Mouse (Mus musculus): ENCODE measurements around the gene Cntnap5a. TPM values are rescaled to one million over a fixed set of nuclear protein-coding genes. Genes with fewer than 3 reads are reported as not detected.

Gene Cntnap5a
- 0.13 and 0.16 TPM in 2 replicates for polyA plus RNA-seq (2012; ENCODE audit: insufficient read depth, insufficient read length, missing spikeins)

DNA sequence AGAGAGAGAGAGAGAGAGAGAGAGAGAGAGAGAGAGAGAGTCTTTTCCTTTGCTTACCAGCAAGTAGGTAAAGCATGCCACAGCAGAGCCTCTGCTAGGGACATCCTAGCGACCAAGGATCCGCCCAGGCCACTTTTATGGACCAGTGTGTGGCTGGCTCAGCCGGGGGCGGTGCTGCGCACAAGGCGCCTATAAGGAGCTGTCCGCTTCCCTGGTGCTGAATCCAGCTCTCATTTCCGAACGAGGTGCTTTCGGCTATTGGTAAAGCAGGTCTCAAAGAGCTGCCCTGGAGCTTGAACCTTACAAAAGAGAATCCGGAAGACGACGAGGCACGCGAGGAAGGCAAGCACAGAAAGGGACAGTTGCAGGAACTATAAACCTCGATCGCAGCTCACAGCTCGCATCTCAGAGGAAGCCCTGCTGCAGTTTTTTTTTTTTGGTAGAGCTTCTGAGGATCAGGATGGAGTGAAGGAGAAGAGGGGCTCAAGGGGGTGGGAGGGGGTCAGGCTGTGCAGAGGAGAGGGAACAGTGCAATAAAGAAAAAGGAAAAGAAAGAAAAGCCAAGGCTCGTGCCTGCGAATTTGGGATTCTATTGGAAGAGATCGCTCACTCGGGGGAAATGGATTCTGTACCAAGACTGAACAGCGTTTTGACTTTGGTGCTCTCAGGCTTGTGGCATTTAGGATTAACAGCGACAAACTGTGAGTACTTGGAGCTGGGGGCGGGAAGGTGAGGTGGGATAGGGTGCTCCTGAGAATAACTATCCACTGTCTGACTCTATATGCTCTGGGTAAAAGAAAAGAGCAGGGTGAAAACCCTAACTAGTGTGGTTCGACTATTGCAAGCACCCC, at the start of gene Cntnap5a:
Gene Cntnap5a, plus strand, starts transcription at position 239 of the 851 bp plus-strand sequence.
- Histone ChIP-seq H3K27ac (replicated peaks; ENCODE audit: low read depth, low read length) (no peak within 1 kb of the TSS), H3K4me1 (ENCODE audit: control insufficient read depth, insufficient read depth, insufficient read length, low read length) (no peaks in the 10 kb centered on the region), H3K4me3 (ENCODE audit: insufficient read depth, low read depth, low read length) (no peak within 1 kb of the TSS)

DNA sequence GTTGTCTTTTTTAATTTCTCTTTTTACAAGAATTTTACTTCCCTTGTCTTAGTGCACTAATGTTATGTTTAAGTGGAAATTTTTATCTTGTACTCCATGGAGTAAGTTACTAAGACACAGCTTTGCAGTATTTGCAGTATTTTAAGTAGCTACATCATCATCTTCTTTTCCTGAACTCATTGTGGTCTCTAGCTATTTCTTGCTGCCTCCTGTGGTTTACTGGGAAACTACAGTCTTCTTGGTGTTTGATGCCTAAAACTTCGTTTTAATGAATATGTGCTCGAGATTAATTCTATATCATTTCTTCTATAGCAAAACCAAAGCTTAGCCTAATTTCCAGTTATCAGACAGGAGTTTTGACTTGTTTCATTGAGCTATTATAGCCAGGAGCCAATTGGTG, 37.6 kb upstream of the Cntnap5a start:
- no peaks in the 10 kb centered on the region for H3K4me1 ChIP-seq (ENCODE audit: control insufficient read depth, insufficient read depth, insufficient read length, low read length)
- no peak overlapping the region for H3K4me3 ChIP-seq (ENCODE audit: insufficient read depth, low read depth, low read length)
- H3K27ac ChIP-seq (replicated peaks; ENCODE audit: low read depth, low read length): no peak overlapping the region

DNA sequence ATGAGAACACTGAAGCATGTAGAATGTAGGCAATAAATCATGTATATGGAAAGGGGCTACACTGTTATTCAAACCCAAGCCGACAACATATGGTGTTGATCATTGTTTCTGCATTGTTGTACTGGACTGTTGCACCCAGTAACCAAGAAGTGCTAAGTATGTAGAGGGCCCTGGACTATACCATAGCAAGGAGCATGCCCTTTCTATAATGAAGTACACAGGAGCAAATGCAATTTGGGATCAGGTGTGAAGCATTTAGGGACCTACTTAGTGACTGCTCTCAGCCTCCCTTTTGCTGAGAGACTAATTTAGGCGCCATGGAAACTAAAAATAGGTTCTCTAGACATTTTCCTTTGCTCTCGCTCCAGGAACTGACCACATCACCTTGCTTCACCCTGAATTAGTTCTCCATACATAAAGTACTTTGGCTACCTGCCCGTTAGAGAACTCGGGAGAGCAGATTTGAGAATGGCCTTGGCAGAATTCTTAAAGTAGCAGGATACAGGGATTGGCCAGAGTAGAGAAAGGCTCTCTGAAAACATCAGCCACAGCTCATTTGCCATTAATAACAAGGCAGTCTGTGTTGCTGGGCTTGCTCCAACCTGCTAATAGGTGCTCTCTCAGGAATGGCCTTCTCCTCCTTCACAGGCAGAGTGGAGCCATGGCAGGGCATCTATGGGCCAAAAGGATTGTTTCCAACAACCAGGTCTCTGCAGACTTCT, 26.1 kb upstream of the Cntnap5a start:
- H3K4me1 ChIP-seq (ENCODE audit: control insufficient read depth, insufficient read depth, insufficient read length, low read length): no peaks in the 10 kb centered on the region

DNA sequence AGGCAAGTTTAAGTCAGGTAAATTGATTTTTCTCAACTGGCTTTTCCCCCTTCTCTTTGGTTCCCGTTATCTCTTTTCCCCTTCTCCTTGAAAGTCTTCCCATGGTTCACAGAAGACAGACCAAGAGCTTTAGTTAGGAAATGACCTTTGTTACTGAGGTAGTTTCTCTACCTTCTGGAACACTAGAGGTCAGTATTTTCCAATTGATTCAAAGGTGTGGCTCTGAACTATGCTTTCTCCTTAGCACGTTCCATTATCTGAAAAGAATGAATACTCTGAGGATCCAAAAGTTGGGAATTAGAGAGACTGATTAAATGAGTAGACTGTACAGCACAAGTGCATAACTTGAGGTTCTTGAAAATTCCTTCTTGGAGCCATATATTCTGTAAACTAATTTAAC, 1.9 kb downstream of the Cntnap5a start:
- Histone ChIP-seq H3K27ac (replicated peaks; ENCODE audit: low read depth, low read length) (no peak overlapping the region), H3K4me1 (ENCODE audit: control insufficient read depth, insufficient read depth, insufficient read length, low read length) (no peaks in the 10 kb centered on the region), H3K4me3 (ENCODE audit: insufficient read depth, low read depth, low read length) (no peak overlapping the region)

More for the DNA sequence above, 26.1 kb upstream of the Cntnap5a start:
- Histone ChIP-seq H3K4me3 (ENCODE audit: insufficient read depth, low read depth, low read length) (no peak overlapping the region), H3K27ac (replicated peaks; ENCODE audit: low read depth, low read length) (no peak overlapping the region)

DNA sequence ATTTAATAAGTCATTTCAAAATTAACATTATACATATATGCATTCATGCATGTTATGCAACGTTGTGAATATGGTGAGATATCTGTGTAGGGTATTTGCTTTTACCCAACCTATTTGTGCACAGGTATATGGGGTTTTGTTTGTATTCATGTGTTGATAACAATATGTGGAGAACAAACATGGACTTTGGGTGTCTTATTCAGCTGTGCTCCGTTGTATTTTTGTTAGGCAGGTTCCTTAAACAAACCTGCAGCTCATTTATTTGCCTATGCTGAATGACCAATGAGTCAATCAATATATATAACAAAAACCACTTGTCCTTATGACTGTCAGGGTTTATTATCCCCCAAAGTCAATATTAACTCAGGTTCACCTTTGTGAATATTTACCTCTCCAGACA, 15.2 kb downstream of the Cntnap5a start:
- Histone ChIP-seq H3K4me3 (ENCODE audit: insufficient read depth, low read depth, low read length) (no peak overlapping the region), H3K27ac (replicated peaks; ENCODE audit: low read depth, low read length) (no peak overlapping the region), H3K4me1 (ENCODE audit: control insufficient read depth, insufficient read depth, insufficient read length, low read length) (no peaks in the 10 kb centered on the region)

DNA sequence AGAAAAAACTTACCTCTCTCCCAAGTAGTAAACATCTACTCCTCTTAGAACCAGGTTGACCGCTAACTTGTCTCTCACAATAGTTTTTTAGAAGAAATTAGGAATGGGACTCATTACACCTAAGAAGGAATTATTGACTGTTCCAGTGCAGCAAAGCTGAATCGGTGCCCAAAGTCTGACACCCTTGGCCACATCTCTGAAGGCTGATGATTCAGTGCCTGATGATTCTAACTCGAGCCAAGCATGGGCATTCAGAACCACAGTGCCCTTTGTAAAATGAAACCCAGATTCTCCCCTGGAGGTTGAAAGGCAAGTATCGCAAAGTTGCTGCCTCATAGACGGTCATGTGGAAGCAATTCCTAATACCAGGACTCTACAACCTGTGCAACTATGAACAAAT, 58.0 kb downstream of the Cntnap5a start:
- H3K4me1 ChIP-seq (ENCODE audit: control insufficient read depth, insufficient read depth, insufficient read length, low read length): no peaks in the 10 kb centered on the region
- H3K27ac ChIP-seq (replicated peaks; ENCODE audit: low read depth, low read length): no peak overlapping the region
- no peak overlapping the region for H3K4me3 ChIP-seq (ENCODE audit: insufficient read depth, low read depth, low read length)

DNA sequence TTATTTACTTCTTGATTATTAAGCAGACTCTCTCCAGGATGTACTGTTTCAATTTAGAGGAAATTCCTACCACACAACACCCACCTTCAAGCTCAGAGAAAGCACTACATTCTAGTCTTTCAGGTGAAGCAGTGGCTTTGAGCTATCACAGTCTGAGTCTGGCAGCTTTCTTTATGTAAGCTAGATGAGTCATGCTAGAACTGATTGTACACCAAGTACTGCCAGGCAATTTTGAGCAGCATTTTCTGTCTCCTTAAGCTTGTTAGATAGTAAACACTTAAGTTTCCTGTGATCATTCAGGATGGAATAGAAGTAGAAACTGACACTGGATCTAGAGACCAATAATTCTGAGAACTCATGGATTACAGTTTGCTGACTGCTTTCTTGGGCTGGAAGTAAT, 61.0 kb downstream of the Cntnap5a start:
- Histone ChIP-seq H3K27ac (replicated peaks; ENCODE audit: low read depth, low read length) (no peak overlapping the region), H3K4me3 (ENCODE audit: insufficient read depth, low read depth, low read length) (no peak overlapping the region), H3K4me1 (ENCODE audit: control insufficient read depth, insufficient read depth, insufficient read length, low read length) (no peaks in the 10 kb centered on the region)

DNA sequence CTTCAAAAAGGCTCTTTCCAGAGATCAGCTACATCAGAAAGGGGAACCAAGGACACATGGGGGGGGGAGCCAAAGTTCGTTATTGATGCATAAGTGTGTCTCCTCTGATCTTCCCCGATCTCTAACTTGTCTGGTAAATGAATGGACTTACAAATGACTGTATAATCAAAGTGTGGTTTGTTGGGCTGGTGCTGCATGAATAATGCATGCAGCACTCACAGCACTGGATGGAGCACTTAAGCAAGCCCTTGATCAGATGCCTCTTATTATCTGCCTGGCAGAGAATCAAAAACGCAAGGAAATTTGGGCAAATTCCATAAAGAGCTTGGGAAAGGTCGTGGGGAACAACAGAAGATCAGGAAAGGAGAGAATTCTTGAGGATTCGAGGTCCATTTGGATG, 100.2 kb downstream of the Cntnap5a start:
- Histone ChIP-seq H3K27ac (replicated peaks; ENCODE audit: low read depth, low read length) (no peak overlapping the region), H3K4me1 (ENCODE audit: control insufficient read depth, insufficient read depth, insufficient read length, low read length) (no peaks in the 10 kb centered on the region), H3K4me3 (ENCODE audit: insufficient read depth, low read depth, low read length) (no peak overlapping the region)

DNA sequence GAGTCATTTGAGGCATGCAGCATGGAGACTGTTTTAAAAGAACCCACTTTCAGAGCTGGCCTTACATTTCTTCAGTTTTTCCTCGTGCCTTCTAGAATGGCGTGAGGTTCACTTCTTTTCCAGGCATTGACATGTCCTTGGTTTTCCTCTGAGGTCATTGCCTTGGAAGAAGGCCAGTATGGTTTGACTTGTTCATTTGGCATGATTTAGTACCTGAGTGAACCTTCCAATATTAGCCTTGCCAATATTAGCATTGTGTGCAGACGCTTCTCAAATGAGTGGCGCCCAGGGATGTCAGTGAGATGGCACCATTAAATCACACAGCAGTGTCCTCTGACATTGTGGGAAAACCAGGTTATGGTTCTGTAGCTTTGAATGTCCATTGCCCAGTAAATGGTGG, 158.0 kb downstream of the Cntnap5a start:
- no peaks in the 10 kb centered on the region for H3K4me1 ChIP-seq (ENCODE audit: control insufficient read depth, insufficient read depth, insufficient read length, low read length)
- H3K4me3 ChIP-seq (ENCODE audit: insufficient read depth, low read depth, low read length): no peak overlapping the region
- H3K27ac ChIP-seq (replicated peaks; ENCODE audit: low read depth, low read length): no peak overlapping the region

DNA sequence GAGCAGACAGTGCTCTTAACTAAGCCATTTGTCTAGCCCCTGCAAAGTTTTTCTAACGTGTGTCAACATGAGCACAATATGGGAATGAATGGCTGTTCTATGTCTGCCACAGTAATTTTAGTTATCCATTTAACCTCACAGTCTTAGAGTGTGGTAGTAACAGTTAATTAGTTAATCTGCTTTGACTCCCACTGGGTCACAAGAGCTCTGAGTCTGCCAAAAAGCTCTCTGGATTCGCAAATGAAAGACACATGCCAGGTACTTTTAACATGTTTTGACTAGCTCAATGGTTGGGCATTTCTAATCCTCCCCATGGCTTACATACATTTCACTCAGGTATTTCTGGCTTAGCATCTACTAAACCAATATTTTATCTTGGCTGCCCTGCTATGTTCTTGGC, 163.0 kb downstream of the Cntnap5a start:
- H3K27ac ChIP-seq (replicated peaks; ENCODE audit: low read depth, low read length): no peak overlapping the region
- no peak overlapping the region for H3K4me3 ChIP-seq (ENCODE audit: insufficient read depth, low read depth, low read length)
- no peaks in the 10 kb centered on the region for H3K4me1 ChIP-seq (ENCODE audit: control insufficient read depth, insufficient read depth, insufficient read length, low read length)

DNA sequence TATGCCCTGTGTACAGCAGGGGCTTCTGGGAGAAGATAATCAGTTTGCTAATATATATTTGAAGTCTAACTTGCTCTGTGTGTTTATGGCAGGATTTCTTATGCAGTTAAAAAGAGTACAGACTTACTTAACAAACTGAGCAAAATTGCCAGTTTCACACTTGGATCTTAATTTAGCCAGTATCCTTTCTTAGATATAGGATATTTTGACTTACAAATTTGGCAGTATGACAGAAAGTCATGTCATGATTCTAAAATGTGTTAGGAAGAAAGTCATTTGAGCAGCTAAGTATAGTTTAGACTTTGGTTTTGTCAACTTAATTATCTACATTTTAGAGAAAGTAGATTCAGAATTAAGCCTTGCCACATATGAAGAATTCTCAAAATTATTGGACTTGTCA, 167.7 kb downstream of the Cntnap5a start:
- Histone ChIP-seq H3K4me3 (ENCODE audit: insufficient read depth, low read depth, low read length) (no peak overlapping the region), H3K4me1 (ENCODE audit: control insufficient read depth, insufficient read depth, insufficient read length, low read length) (no peaks in the 10 kb centered on the region), H3K27ac (replicated peaks; ENCODE audit: low read depth, low read length) (no peak overlapping the region)

DNA sequence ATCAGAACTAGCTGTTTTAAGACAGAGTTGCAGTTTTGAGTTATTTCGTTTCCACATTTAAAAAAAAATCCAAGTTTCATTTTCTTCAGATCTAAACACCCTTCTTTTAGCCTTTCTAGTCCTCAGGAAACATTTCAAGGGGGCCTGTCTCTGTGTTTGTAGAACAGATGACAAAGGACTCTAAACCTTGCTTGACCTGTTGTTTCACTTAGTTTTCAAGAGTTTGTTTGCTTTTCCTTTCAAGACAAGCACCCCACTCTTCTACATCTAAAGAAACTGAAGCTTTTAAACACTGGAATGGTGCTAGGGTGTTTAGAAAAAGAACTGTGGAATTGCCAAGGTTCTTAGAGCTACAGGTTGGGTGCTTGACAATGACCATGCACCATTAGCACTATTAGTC, 233.8 kb downstream of the Cntnap5a start:
- Histone ChIP-seq H3K27ac (replicated peaks; ENCODE audit: low read depth, low read length) (no peak overlapping the region), H3K4me1 (ENCODE audit: control insufficient read depth, insufficient read depth, insufficient read length, low read length) (no peaks in the 10 kb centered on the region), H3K4me3 (ENCODE audit: insufficient read depth, low read depth, low read length) (no peak overlapping the region)

DNA sequence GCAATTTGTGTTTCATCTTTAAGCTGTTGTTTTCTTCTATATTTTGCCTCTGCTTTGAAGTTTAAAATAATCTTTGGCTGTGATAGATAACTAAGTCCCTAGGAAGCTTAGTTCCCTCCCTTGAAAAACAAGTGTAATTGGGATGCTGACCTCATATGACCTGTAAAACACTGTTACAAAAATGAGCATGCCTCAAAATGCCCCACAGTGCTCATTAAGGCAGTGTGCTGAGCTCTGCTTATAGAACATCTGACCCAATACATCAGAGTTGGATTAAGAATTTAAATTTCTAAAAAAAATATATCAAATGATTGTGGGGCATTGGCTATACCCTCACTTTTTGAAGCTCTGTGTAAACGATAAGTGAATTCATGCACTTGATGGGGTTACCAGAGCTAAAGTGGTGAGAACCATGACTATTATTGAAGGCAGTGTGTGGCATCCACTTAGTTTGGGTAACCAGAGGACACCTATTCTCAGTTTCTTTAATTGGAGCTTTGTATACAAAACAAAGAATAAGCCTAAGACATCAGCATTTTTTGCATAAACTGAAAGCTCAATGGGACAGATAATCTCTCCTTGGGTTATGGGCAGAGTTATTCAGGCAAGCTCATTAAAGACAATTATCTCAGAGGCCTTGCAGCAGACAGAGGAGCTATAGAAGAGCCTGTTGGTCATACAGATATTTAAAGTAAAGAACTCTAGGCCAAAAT, 241.6 kb downstream of the Cntnap5a start:
- no peak overlapping the region for H3K27ac ChIP-seq (replicated peaks; ENCODE audit: low read depth, low read length)
- no peak overlapping the region for H3K4me3 ChIP-seq (ENCODE audit: insufficient read depth, low read depth, low read length)
- H3K4me1 ChIP-seq (ENCODE audit: control insufficient read depth, insufficient read depth, insufficient read length, low read length): no peaks in the 10 kb centered on the region

DNA sequence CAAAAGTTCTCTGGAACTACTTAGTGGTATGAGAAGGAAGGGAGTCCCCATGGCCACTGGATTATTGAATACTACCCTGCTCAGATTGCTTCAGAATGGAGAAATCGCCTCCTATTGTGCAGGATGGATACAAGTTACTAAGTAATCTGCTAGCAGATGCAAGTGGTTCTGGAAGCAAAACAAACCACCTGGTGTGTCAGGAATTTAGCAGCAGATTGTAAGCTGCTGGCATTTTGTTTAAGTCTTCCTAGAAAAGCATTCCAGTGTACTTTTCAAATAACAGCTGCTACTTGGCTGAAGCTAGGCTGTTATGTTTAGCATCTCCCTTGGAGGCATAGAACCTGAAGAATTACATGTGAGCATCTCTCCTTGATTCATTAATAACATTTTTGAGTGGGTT, 247.5 kb downstream of the Cntnap5a start:
- Histone ChIP-seq H3K4me3 (ENCODE audit: insufficient read depth, low read depth, low read length) (no peak overlapping the region), H3K27ac (replicated peaks; ENCODE audit: low read depth, low read length) (no peak overlapping the region), H3K4me1 (ENCODE audit: control insufficient read depth, insufficient read depth, insufficient read length, low read length) (no peaks in the 10 kb centered on the region)

DNA sequence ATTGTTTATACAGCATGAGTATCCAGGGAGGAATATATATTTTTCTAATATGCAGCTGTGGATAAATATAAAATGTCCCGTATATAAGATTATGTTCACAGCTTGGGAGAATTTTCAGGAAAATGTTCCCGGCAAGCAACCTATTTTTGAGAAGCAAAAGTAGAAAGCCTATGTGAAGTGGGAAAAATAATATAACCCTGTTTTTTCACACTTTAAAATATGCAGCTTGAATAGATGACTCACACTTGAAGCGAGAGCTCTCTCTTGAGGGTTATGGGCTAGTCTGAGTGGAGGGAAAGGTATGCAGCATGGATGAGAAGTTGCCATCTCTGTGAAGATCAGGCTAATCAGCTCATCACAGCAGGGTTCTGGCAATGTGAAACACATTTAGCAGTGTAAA, 261.3 kb downstream of the Cntnap5a start:
- no peak overlapping the region for H3K27ac ChIP-seq (replicated peaks; ENCODE audit: low read depth, low read length)
- no peak overlapping the region for H3K4me3 ChIP-seq (ENCODE audit: insufficient read depth, low read depth, low read length)
- H3K4me1 ChIP-seq (ENCODE audit: control insufficient read depth, insufficient read depth, insufficient read length, low read length): no peaks in the 10 kb centered on the region
